Mouse (Mus musculus) spleen, adult 2 months (tissue): Measurements from ENCODE around the gene Ilf2. TPM values are rescaled to one million over a fixed set of nuclear protein-coding genes. Genes with fewer than 3 reads are reported as not detected.

Experiments used
- DNase-seq, 2 experiments: peaks; one replicate each; pipeline versions ENCODE4 v3.0.0 to v3.0.0-alpha.2; 2012 to 2021; ENCODE audit warnings: low spot score in 2 of 2, low read depth in 1 of 2
- H3K27ac ChIP-seq: fragments of 200-500 bp; 2 replicates; pipeline ENCODE4 v1.5.1; 2012; ENCODE audit warnings: low read length, inconsistent platforms; ENCODE audit not compliant: insufficient read depth
- H3K27me3 ChIP-seq: fragments of 200-500 bp; 2 replicates; pipeline ENCODE4 v1.6.1; 2012; ENCODE audit warnings: mild to moderate bottlenecking, moderate library complexity, low read length, inconsistent platforms; ENCODE audit not compliant: control insufficient read depth, insufficient read depth
- H3K36me3 ChIP-seq: fragments of 200-500 bp; 2 replicates; pipeline ENCODE4 v1.6.1; 2012; ENCODE audit warnings: mild to moderate bottlenecking, low read length, inconsistent platforms; ENCODE audit not compliant: control insufficient read depth, insufficient read depth
- H3K4me1 ChIP-seq: fragments of 200-500 bp; 2 replicates; pipeline ENCODE4 v1.6.1; 2011; ENCODE audit warnings: inconsistent platforms; ENCODE audit not compliant: control insufficient read depth, insufficient read depth, insufficient read length
- H3K4me3 ChIP-seq: fragments of 200-500 bp; 2 replicates; pipeline ENCODE4 v1.5.1; 2011; ENCODE audit warnings: mild to moderate bottlenecking, inconsistent platforms; ENCODE audit not compliant: insufficient read depth, insufficient read length; ENCODE audit errors: extremely low read depth
- CTCF ChIP-seq: fragments of 200-500 bp; IDR thresholded peaks from 2 replicates; pipeline ENCODE4 v1.5.1; 2011; ENCODE audit warnings: mild to moderate bottlenecking, inconsistent platforms; ENCODE audit not compliant: insufficient read depth, insufficient read length, insufficient replicate concordance; ENCODE audit errors: extremely low read depth
- POLR2A ChIP-seq: fragments of 200-500 bp; IDR thresholded peaks from 2 replicates; pipeline ENCODE4 v1.6.1; 2011; ENCODE audit warnings: low read depth, low read length, inconsistent platforms
- WGBS: fragments of 180-500 bp; shearing (Covaris S2); methylation state at CpG from one replicate; pipeline ENCODE4 v1.1.7; 2018; 5-methylcytosine and 5-hydroxymethylcytosine counted together
- polyA plus RNA-seq: library from polyadenylated mRNA; depleted of rRNA; stranded (reverse); fragments of >200 nt; gene quantifications from 2 replicates; pipeline ENCODE4 v1.2.3, GENCODE M21; 2012; rRNA removed

The Ilf2 gene
- polyA plus RNA-seq, 1 experiment, result 12.3 TPM

DNA sequence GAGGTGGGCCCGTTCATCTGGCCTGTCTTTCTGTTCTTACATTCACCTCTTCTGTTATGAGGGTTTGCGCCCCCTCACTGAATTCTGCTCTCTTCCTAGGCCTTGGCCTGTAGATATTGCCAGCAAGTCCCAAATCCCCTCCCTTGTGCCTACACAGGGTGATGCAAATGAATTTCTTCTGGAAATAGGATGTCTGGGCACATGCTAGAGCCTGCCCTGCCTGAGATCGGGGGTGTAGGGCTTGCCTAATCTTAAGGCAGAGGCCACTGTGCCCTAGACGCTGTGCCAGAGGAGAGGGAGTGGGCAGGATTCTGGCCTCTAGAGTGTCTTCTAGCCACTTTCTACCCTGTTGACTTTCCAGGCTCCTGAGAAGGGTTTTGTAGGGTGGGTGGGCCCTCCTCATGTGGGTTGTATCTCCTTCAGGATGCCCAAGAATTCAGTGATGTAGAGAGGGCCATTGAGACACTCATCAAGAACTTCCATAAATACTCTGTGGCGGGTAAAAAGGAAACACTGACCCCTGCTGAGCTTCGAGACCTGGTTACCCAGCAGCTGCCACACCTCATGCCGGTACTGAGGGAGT, 51.5 kb downstream of the Ilf2 start:
- Histone ChIP-seq H3K4me3 (no peak overlapping the region), H3K4me1 (no peaks in the 10 kb centered on the region), H3K36me3 (peaks cover 4% of the 10 kb centered on the region; the same call in 1 of the 2 replicates), H3K27ac (no peak overlapping the region), H3K27me3 (no peaks in the 10 kb centered on the region)
- DNase-seq, result no peak
- 92% methylated on average over 7 of the region's 7 CpGs for WGBS
- TF ChIP-seq POLR2A (no peak), CTCF (no peak)

DNA sequence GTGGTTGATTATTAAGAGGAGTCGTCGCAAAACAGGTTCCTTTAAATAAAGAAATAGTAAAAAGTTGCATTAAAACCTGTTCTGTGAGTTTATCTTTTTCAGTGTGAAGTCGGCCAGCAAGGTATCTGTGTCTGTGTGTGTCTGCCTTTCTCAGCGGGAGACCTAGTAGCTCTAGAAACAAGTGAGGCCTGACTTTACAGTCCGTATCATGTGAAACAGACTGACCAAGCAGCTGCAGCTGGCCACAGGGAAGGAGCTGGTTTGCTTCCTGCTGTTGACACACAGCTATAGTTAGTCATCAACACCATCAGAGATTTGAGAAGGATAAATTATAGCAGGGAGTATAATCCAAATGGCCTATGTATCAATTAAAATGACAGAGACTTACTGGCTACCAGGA, 55.8 kb downstream of the Ilf2 start:
- TF ChIP-seq CTCF (no peak), POLR2A (no peak)
- Histone ChIP-seq H3K4me1 (no peaks in the 10 kb centered on the region), H3K27me3 (no peaks in the 10 kb centered on the region), H3K4me3 (no peak overlapping the region), H3K36me3 (no peaks in the 10 kb centered on the region), H3K27ac (no peak overlapping the region)
- DNase-seq, result no peak
- WGBS, result 87% methylated on average over 5 of the region's 5 CpGs

DNA sequence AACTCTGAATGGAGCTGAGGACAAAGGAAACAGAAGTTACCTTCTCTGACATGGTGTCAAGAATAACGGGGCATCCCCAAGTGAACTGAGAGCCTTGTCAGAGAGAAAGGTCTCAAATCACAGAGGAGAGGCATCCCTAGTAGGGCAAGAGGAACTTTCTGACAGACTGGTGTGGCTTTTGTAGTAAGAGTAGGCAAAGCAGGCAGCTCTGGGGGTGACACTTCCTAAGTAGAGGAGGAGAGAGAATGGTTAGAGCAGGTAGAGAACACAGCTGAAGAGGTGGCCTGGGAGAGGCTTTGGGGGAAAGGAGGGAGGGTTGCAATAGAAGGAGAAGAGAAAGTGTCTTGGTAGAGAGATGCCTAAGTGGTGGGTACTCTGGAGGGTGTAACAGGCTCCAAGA, 59.5 kb downstream of the Ilf2 start:
- H3K27me3 ChIP-seq, result no peaks in the 10 kb centered on the region
- no peak for DNase-seq
- 82% methylated on average over 1 of the region's 1 CpGs for WGBS
- H3K4me1 ChIP-seq, result no peaks in the 10 kb centered on the region
- H3K36me3 ChIP-seq, result no peaks in the 10 kb centered on the region
- TF ChIP-seq CTCF (no peak), POLR2A (no peak)
- no peak overlapping the region for H3K27ac ChIP-seq
- H3K4me3 ChIP-seq, result no peak overlapping the region

DNA sequence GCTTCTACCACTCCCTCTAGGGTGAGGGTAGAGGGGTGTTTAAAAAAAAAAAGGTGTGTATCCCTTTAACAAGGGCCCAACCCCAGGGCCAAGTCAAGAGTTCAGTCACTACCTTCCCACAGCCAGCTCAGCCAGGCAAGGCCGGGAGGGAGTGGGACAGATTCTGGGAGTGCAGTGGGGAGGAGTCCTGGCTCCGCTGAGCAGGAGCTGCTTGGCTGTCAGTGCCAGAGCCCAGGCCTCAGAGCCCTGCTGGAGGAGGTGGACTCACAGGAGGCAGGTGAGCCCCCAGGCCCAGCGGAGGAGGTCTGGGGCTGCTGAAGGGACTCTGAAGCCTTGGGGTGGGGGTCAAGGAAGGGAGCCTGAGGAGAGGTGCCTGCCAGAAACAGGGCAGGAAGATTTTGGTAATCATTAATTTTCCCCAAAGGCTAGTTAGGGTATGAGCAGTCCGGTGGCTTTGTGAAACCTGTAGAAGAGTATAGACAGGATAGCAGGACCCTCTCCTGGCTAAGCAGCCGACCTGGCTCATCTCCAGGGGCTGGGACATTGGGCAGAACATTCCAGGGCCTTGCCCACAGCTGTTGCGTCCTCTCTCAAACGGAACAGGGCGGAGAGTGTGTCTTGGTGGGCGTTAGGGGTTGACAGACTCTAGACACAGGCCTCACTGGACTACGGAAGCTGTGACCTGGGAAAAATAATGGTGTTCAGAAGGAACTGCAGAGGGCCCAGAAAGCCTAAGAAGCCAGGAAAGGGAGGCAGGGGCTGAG, 61.4 kb downstream of the Ilf2 start, which contains the start of gene S100a16:
S100a16 (plus strand) TSS at position 114 of the 764 bp plus-strand sequence.
- TF ChIP-seq CTCF (no peak), POLR2A (no peak)
- no peaks in the 10 kb centered on the region for H3K27me3 ChIP-seq
- 82% methylated on average over 10 of the region's 10 CpGs for WGBS
- DNase-seq, result no peak
- H3K27ac ChIP-seq, result peak within 1 kb of the TSS; percentile 33; the same call in 1 of the 2 replicates
- H3K36me3 ChIP-seq, result no peaks in the 10 kb centered on the region
- H3K4me3 ChIP-seq, result peak within 1 kb of the TSS; percentile 22; the same call in 1 of the 2 replicates
- H3K4me1 ChIP-seq, result no peaks in the 10 kb centered on the region

DNA sequence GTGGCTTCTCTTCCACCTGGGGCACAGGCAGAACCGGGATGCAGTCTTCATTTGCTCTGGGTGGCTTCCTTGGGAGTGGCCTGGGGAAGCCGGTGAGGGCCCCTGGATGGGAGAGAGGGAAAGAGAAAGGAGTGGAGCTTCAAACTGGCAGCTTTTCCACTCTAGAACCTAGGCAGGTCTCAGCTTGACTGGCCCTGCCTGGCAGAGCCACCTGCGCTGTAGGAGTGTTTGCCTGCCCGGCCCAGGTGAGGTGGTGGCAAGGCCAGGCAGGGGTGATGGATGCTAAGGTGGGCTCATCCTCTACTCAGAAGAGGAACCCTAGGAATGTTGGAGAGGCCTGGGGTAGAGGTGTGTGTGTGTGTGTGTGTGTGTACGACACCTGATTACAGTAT, 62.0 kb downstream of the Ilf2 start:
- 81% methylated on average over 5 of the region's 5 CpGs for WGBS
- no peak for DNase-seq
- Histone ChIP-seq H3K36me3 (no peaks in the 10 kb centered on the region), H3K4me1 (no peaks in the 10 kb centered on the region), H3K27me3 (no peaks in the 10 kb centered on the region), H3K4me3 (0 out of 2 replicates have a peak overlapping the region, but pooled peaks have one; percentile 7), H3K27ac (no peak overlapping the region)
- TF ChIP-seq POLR2A, result no peak

Other genes starting within 250 kb of the Ilf2 start
- gene Jtb, start 244.5 kb upstream of the Ilf2 start, polyA plus RNA-seq, result 60.3 and 66.4 TPM in 2 replicates
- gene Creb3l4, start 232.6 kb upstream of the Ilf2 start, polyA plus RNA-seq, result 0.21 and 0.56 TPM in 2 replicates
- gene Slc39a1, start 228.0 kb upstream of the Ilf2 start, polyA plus RNA-seq, result 40.5 and 43.3 TPM in 2 replicates
- gene Crtc2, start 222.0 kb upstream of the Ilf2 start, polyA plus RNA-seq, result 103 and 105 TPM in 2 replicates
- gene Dennd4b, start 210.9 kb upstream of the Ilf2 start, polyA plus RNA-seq, result 155 and 178 TPM in 2 replicates
- 24.2 and 26.9 TPM in 2 replicates for gene Gatad2b, start 182.9 kb upstream of the Ilf2 start, polyA plus RNA-seq
- 10.4 and 11.2 TPM in 2 replicates for gene Slc27a3, start 86.2 kb upstream of the Ilf2 start, polyA plus RNA-seq
- 19.7 and 21.1 TPM in 2 replicates for gene Ints3, start 42.5 kb upstream of the Ilf2 start, polyA plus RNA-seq
- 15.4 and 16.1 TPM in 2 replicates for gene Npr1, start 10.3 kb upstream of the Ilf2 start, polyA plus RNA-seq
- gene Snapin, start 14.9 kb downstream of the Ilf2 start, polyA plus RNA-seq, result 12.4 and 13.2 TPM in 2 replicates
- 32.9 and 34.0 TPM in 2 replicates for gene Chtop, start 33.4 kb downstream of the Ilf2 start, polyA plus RNA-seq
- gene S100a1, start 38.3 kb downstream of the Ilf2 start, polyA plus RNA-seq, result 15.9 and 28.8 TPM in 2 replicates
- gene S100a13, start 38.3 kb downstream of the Ilf2 start, polyA plus RNA-seq, result 27.0 and 30.0 TPM in 2 replicates
- gene S100a14, start 50.7 kb downstream of the Ilf2 start, polyA plus RNA-seq, result 0.06 TPM in 1 of 2 replicates, not detected in the other
- 15.9 and 18.7 TPM in 2 replicates for gene S100a16, start 61.1 kb downstream of the Ilf2 start, polyA plus RNA-seq
- 0.46 and 0.55 TPM in 2 replicates for gene S100a3, start 84.5 kb downstream of the Ilf2 start, polyA plus RNA-seq
- gene S100a2, start 114.1 kb downstream of the Ilf2 start, polyA plus RNA-seq, result not detected in 2 replicates
- not detected in 2 replicates for gene Gm42674, start 125.8 kb downstream of the Ilf2 start, polyA plus RNA-seq
- 43.5 and 68.3 TPM in 2 replicates for gene S100a4, start 127.6 kb downstream of the Ilf2 start, polyA plus RNA-seq
- gene S100a5, start 132.4 kb downstream of the Ilf2 start, polyA plus RNA-seq, result not detected in 2 replicates
- gene S100a6, start 136.8 kb downstream of the Ilf2 start, polyA plus RNA-seq, result 90.6 and 121 TPM in 2 replicates
- 0.07 and 0.08 TPM in 2 replicates for gene S100a7a, start 177.9 kb downstream of the Ilf2 start, polyA plus RNA-seq
- gene S100a8, start 192.9 kb downstream of the Ilf2 start, polyA plus RNA-seq, result 29.8 and 32.1 TPM in 2 replicates
- gene S100a9, start 219.6 kb downstream of the Ilf2 start, polyA plus RNA-seq, result 54.1 and 64.8 TPM in 2 replicates